Comparison of ENCODE assay signal across 8 mouse cellular contexts in genomic region chr11:54859322-54860165, GRCm38 (mm10). TPM values are rescaled to one million over a fixed set of nuclear protein-coding genes. Genes with fewer than 3 reads are reported as not detected.
DNase-seq lines count a peak whose midpoint lies in the region; ATAC-seq and TF ChIP-seq lines count a peak whose summit lies in the region.

No protein-coding gene starts in this region.

- peaks cover 14% of the 10 kb centered on the region for H3K4me1 ChIP-seq in heart, embryonic 15.5 days (replicated peaks)
- peaks cover 17% of the 10 kb centered on the region for H3K4me1 ChIP-seq in liver, embryonic 16.5 days (ENCODE audit: control insufficient read depth, low read depth, low read length)

- ATAC-seq in heart, embryonic 15.5 days (replicated peaks; ENCODE audit: insufficient number of reproducible peaks, insufficient read depth, low FRiP score, low read depth): no peak
- no peak for ATAC-seq in liver, embryonic 16.5 days (ENCODE audit: low read depth)

- DNase-seq in layer of hippocampus, adult 2 months (ENCODE audit: low spot score in 2 of 2): no peak
- DNase-seq in layer of hippocampus, adult 11-12 months (ENCODE audit: low spot score): no peak
- peak; percentile 51 for DNase-seq in adipocyte (ENCODE audit: low spot score)
- peak; percentile 50 for DNase-seq in thymus, postnatal 14 days
- no peak for DNase-seq in cerebellum, adult 11-12 months
- no peak for DNase-seq in right cerebral cortex, postnatal 14 days

- peak overlapping the region; percentile 78 for H3K4me3 ChIP-seq in layer of hippocampus, adult 2 months
- H3K4me3 ChIP-seq in heart, embryonic 15.5 days: peak overlapping the region; percentile 75
- H3K4me3 ChIP-seq in liver, embryonic 16.5 days (ENCODE audit: low read depth, low read length): peak overlapping the region; percentile 67

- TF ChIP-seq CTCF in layer of hippocampus, adult 2 months (conservative IDR thresholded peaks at IDR 0.05): peak; percentile 69

- H3K36me3 ChIP-seq in heart, embryonic 15.5 days: no peaks in the 10 kb centered on the region
- no peaks in the 10 kb centered on the region for H3K36me3 ChIP-seq in liver, embryonic 16.5 days (ENCODE audit: control insufficient read depth, insufficient read depth)

- WGBS in heart, embryonic 15.5 days: 22% methylated on average over 11 of the region's 11 CpGs
- 24% methylated on average over 11 of the region's 11 CpGs for WGBS in liver, embryonic 16.5 days (ENCODE audit: insufficient replicate concordance)

- H3K27me3 ChIP-seq in heart, embryonic 15.5 days: no peaks in the 10 kb centered on the region
- H3K27me3 ChIP-seq in liver, embryonic 16.5 days (ENCODE audit: control insufficient read depth, insufficient read depth, low read depth, low read length): no peaks in the 10 kb centered on the region

- H3K9ac ChIP-seq in heart, embryonic 15.5 days: peak overlapping the region; percentile 75
- peak overlapping the region; percentile 67 for H3K9ac ChIP-seq in liver, embryonic 16.5 days (ENCODE audit: low read depth, low read length)

- peak overlapping the region; percentile 82 for H3K4me2 ChIP-seq in heart, embryonic 15.5 days
- H3K4me2 ChIP-seq in liver, embryonic 16.5 days (ENCODE audit: low read depth, low read length): peak overlapping the region; percentile 96

- H3K9me3 ChIP-seq in heart, embryonic 15.5 days (replicated peaks): no peaks in the 10 kb centered on the region
- no peaks in the 10 kb centered on the region for H3K9me3 ChIP-seq in liver, embryonic 16.5 days (replicated peaks; ENCODE audit: control insufficient read depth, low read length)

- peak overlapping the region; percentile 99 for H3K27ac ChIP-seq in layer of hippocampus, adult 2 months
- peak overlapping the region; percentile 84 for H3K27ac ChIP-seq in heart, embryonic 15.5 days
- peak overlapping the region; percentile 53; the same call in 1 of the 2 replicates for H3K27ac ChIP-seq in liver, embryonic 16.5 days (ENCODE audit: low read length)

RNA-seq across cellular contexts. Expression of gene Lyrm7, which starts 1.2 kb away (rescaled TPM):
- total RNA-seq in layer of hippocampus, adult 2 months (2021): 10 to 100 TPM; 28.7 to 30.9 TPM
- 17.5 and 24.7 TPM in 2 replicates for polyA plus RNA-seq in heart, embryonic 15.5 days (2015; fragmentation: Nextera tagmentation; extraction: Ambion mirVana)
- 3.2 and 3.8 TPM in 2 replicates for polyA plus RNA-seq in liver, embryonic 16.5 days (2015; fragmentation: Nextera tagmentation; extraction: Ambion mirVana)

RNA-seq across cellular contexts. Expression of gene Hint1, which starts 6.6 kb away (rescaled TPM):
- 100 to 1,000 TPM; 252 to 273 TPM for total RNA-seq in layer of hippocampus, adult 2 months (2021)
- polyA plus RNA-seq in heart, embryonic 15.5 days (2015; fragmentation: Nextera tagmentation; extraction: Ambion mirVana): 497 and 753 TPM in 2 replicates
- polyA plus RNA-seq in liver, embryonic 16.5 days (2015; fragmentation: Nextera tagmentation; extraction: Ambion mirVana): 358 and 381 TPM in 2 replicates

RNA-seq across cellular contexts. Expression of gene Gpx3, which starts 42.7 kb away (rescaled TPM):
- total RNA-seq in layer of hippocampus, adult 2 months (2021): 1 to 10 TPM; 3.9 to 4.0 TPM
- polyA plus RNA-seq in heart, embryonic 15.5 days (2015; fragmentation: Nextera tagmentation; extraction: Ambion mirVana): 751 and 850 TPM in 2 replicates
- polyA plus RNA-seq in liver, embryonic 16.5 days (2015; fragmentation: Nextera tagmentation; extraction: Ambion mirVana): 39.1 and 45.2 TPM in 2 replicates

Comparison
In these comparisons a context has a peak if more than half of its experiments do, and no peak if none do; other contexts are left out.
1. DNase-seq: peak in adipocyte (single experiment) and thymus, postnatal 14 days (single experiment); none in layer of hippocampus, adult 2 months (0 of 2), layer of hippocampus, adult 11-12 months (single experiment), cerebellum, adult 11-12 months (single experiment) and right cerebral cortex, postnatal 14 days (single experiment).
2. RNA of gene Gpx3, which starts 42.7 kb away (polyA plus RNA-seq): 751 to 850 TPM in heart, embryonic 15.5 days; 39.1 to 45.2 TPM in liver, embryonic 16.5 days; every median in the first group is over 10 times any median in the second.
3. Peak in every context shown above with its lines, with median percentiles within 50 percentile points of each other: H3K27ac ChIP-seq and H3K4me3 ChIP-seq.